Mouse (Mus musculus) lung, adult 2 months (tissue): Measurements from ENCODE around the gene Gopc.

Source experiments
- CTCF ChIP-seq: fragments of 200-500 bp; IDR thresholded peaks from 2 replicates; pipeline ENCODE4 v1.5.1; 2011; ENCODE audit warnings: mild to moderate bottlenecking, low read length, control low read depth; ENCODE audit not compliant: insufficient read depth
- POLR2A ChIP-seq: fragments of 200-500 bp; IDR thresholded peaks from 2 replicates; pipeline ENCODE4 v1.6.1; 2011; ENCODE audit warnings: low read depth, mild to moderate bottlenecking, control low read depth, low read length, borderline replicate concordance; ENCODE audit errors: extremely low read depth

GRCm38 (mm10) chr10:52301766-52302165, 80.2 kb downstream of the Gopc start:
- TF ChIP-seq POLR2A, result no peak
- no peak for TF ChIP-seq CTCF
